8 mouse cellular contexts compared by ENCODE assay signal in genomic region chr9:65283301-65283700, GRCm38 (mm10). TPM values are rescaled to one million over a fixed set of nuclear protein-coding genes. Genes with fewer than 3 reads are reported as not detected.
DNase-seq lines count a peak whose midpoint lies in the region; ATAC-seq and TF ChIP-seq lines count a peak whose summit lies in the region.

No protein-coding gene starts in this region.

- H3K9ac ChIP-seq in hindbrain, embryonic 11.5 days (ENCODE audit: low read depth, low read length) = no peak overlapping the region
- no peak overlapping the region for H3K9ac ChIP-seq in hindbrain, embryonic 12.5 days
- H3K9ac ChIP-seq in ES-E14 (ENCODE audit: insufficient read depth, low read depth, low read length, poor library complexity, severe bottlenecking) = no peak overlapping the region
- no peak overlapping the region for H3K9ac ChIP-seq in embryonic facial prominence, embryonic 11.5 days (replicated peaks; ENCODE audit: low read length)

- no peaks in the 10 kb centered on the region for H3K4me1 ChIP-seq in hindbrain, embryonic 11.5 days (replicated peaks; ENCODE audit: control insufficient read depth, insufficient read depth, low read length)
- H3K4me1 ChIP-seq in hindbrain, embryonic 12.5 days = no peaks in the 10 kb centered on the region
- H3K4me1 ChIP-seq in ES-E14 (ENCODE audit: control insufficient read depth in 2 of 2, insufficient read depth in 2 of 2, low read length in 2 of 2, poor library complexity in 1 of 2) = no peaks in the 10 kb centered on the region
- H3K4me1 ChIP-seq in embryonic facial prominence, embryonic 11.5 days (ENCODE audit: control insufficient read depth, insufficient read depth, low read length) = no peaks in the 10 kb centered on the region

- WGBS in hindbrain, embryonic 11.5 days = 2% methylated on average over 3 of the region's 3 CpGs
- under 1% methylated on average over 3 of the region's 3 CpGs for WGBS in hindbrain, embryonic 12.5 days
- WGBS in embryonic facial prominence, embryonic 11.5 days = 5% methylated on average over 3 of the region's 3 CpGs

- no peak overlapping the region for H3K4me3 ChIP-seq in hindbrain, embryonic 11.5 days (ENCODE audit: low read depth, low read length)
- no peak overlapping the region for H3K4me3 ChIP-seq in hindbrain, embryonic 12.5 days
- H3K4me3 ChIP-seq in ES-E14 (ENCODE audit: insufficient read depth in 1 of 2, low read depth in 1 of 2, low read length in 2 of 2, poor library complexity in 1 of 2, severe bottlenecking in 1 of 2) = no peak overlapping the region
- H3K4me3 ChIP-seq in embryonic facial prominence, embryonic 11.5 days (ENCODE audit: low read depth, low read length) = no peak overlapping the region

- no peaks in the 10 kb centered on the region for H3K27me3 ChIP-seq in hindbrain, embryonic 11.5 days (ENCODE audit: control insufficient read depth, insufficient read depth, low read length)
- no peaks in the 10 kb centered on the region for H3K27me3 ChIP-seq in hindbrain, embryonic 12.5 days
- no peaks in the 10 kb centered on the region for H3K27me3 ChIP-seq in embryonic facial prominence, embryonic 11.5 days (ENCODE audit: control insufficient read depth, insufficient read depth, low read length)

- H3K36me3 ChIP-seq in hindbrain, embryonic 11.5 days (ENCODE audit: control insufficient read depth, insufficient read depth, low read length) = no peaks in the 10 kb centered on the region
- no peaks in the 10 kb centered on the region for H3K36me3 ChIP-seq in hindbrain, embryonic 12.5 days
- H3K36me3 ChIP-seq in ES-E14 (ENCODE audit: control insufficient read depth, insufficient read depth, low read length, poor library complexity, severe bottlenecking) = no peaks in the 10 kb centered on the region
- no peaks in the 10 kb centered on the region for H3K36me3 ChIP-seq in embryonic facial prominence, embryonic 11.5 days (replicated peaks; ENCODE audit: control insufficient read depth, insufficient read depth, low read depth, low read length)

- DNase-seq in hindbrain, embryonic 11.5 days (ENCODE audit: low spot score) = peak; percentile 57
- peak; percentile 77 for DNase-seq in 416B (ENCODE audit: low read depth)
- DNase-seq in ES-E14 (ENCODE audit: low read depth, low spot score) = peak; percentile 37
- DNase-seq in embryonic facial prominence, embryonic 11.5 days (ENCODE audit: low spot score) = peak; percentile 78
- peak; percentile 30 to 42 for DNase-seq in layer of hippocampus, postnatal 10 days (ENCODE audit: low spot score in 2 of 2)
- DNase-seq in thymus, postnatal 14 days = peak; percentile 54
- DNase-seq in right cerebral cortex, postnatal 14 days = no peak

- H3K9me3 ChIP-seq in hindbrain, embryonic 11.5 days (ENCODE audit: control insufficient read depth, low read length) = no peaks in the 10 kb centered on the region
- H3K9me3 ChIP-seq in hindbrain, embryonic 12.5 days (replicated peaks) = no peaks in the 10 kb centered on the region
- no peaks in the 10 kb centered on the region for H3K9me3 ChIP-seq in ES-E14 (ENCODE audit: control insufficient read depth, insufficient read depth, low read depth, low read length)
- H3K9me3 ChIP-seq in embryonic facial prominence, embryonic 11.5 days (replicated peaks; ENCODE audit: control insufficient read depth, low read length) = no peaks in the 10 kb centered on the region

- H3K27ac ChIP-seq in hindbrain, embryonic 11.5 days (ENCODE audit: low read depth, low read length) = no peak overlapping the region
- no peak overlapping the region for H3K27ac ChIP-seq in hindbrain, embryonic 12.5 days
- no peak overlapping the region for H3K27ac ChIP-seq in ES-E14 (ENCODE audit: insufficient read depth, low read depth, low read length, poor library complexity, severe bottlenecking)
- no peak overlapping the region for H3K27ac ChIP-seq in embryonic facial prominence, embryonic 11.5 days (replicated peaks; ENCODE audit: low read depth, low read length)

- H3K4me2 ChIP-seq in hindbrain, embryonic 11.5 days (replicated peaks; ENCODE audit: low read depth, low read length) = no peak overlapping the region
- no peak overlapping the region for H3K4me2 ChIP-seq in hindbrain, embryonic 12.5 days (replicated peaks)
- H3K4me2 ChIP-seq in embryonic facial prominence, embryonic 11.5 days (ENCODE audit: low read depth, low read length) = no peak overlapping the region

- in situ Hi-C loops in ES-E14 (cut with MboI; ENCODE audit: low sequenced_read_pairs in 2 of 2, unreplicated experiment in 2 of 2) = no loop called here

- ATAC-seq in hindbrain, embryonic 11.5 days (ENCODE audit: low FRiP score) = no peak
- no peak for ATAC-seq in hindbrain, embryonic 12.5 days (ENCODE audit: low FRiP score)
- no peak for ATAC-seq in embryonic facial prominence, embryonic 11.5 days (replicated peaks; ENCODE audit: insufficient number of reproducible peaks, low FRiP score, low TSS enrichment, low read depth)

TF ChIP-seq in ES-E14, 5 proteins besides CTCF, POLR2A, EP300 and RAD21:
- TF ChIP-seq ZNF384 (IDR thresholded peaks at IDR 0.05; ENCODE audit: low read depth, low read length) (no peak), ZC3H11A (IDR thresholded peaks at IDR 0.05; ENCODE audit: borderline replicate concordance, low read depth, low read length) (0 out of 2 replicates have a peak, but pooled peaks have one; percentile 32)

RNA-seq across cellular contexts. Expression of gene Clpx, which starts 10.8 kb away (rescaled TPM):
- polyA plus RNA-seq in hindbrain, embryonic 11.5 days (2014; fragmentation: Nextera tagmentation; extraction: Ambion mirVana) = 47.5 and 51.9 TPM in 2 replicates
- polyA plus RNA-seq in hindbrain, embryonic 12.5 days (2016; fragmentation: Nextera tagmentation; extraction: Ambion mirVana) = 47.4 and 54.7 TPM in 2 replicates
- total RNA-seq in ES-E14 (2012; rRNA removed) = 17.3 and 24.1 TPM in 2 replicates
- 60.1 and 64.3 TPM in 2 replicates for polyA plus RNA-seq in embryonic facial prominence, embryonic 11.5 days (2014; fragmentation: Nextera tagmentation; extraction: Ambion mirVana)
- 10 to 100 TPM; 27.8 to 31.6 TPM for total RNA-seq in layer of hippocampus, postnatal 10 days (2021)

RNA-seq across cellular contexts. Expression of gene Cilp, which starts 18.3 kb away (rescaled TPM):
- 0.25 and 0.31 TPM in 2 replicates for polyA plus RNA-seq in hindbrain, embryonic 11.5 days (2014; fragmentation: Nextera tagmentation; extraction: Ambion mirVana)
- polyA plus RNA-seq in hindbrain, embryonic 12.5 days (2016; fragmentation: Nextera tagmentation; extraction: Ambion mirVana) = 0.41 and 0.73 TPM in 2 replicates
- total RNA-seq in ES-E14 (2012; rRNA removed) = 0.09 and 0.11 TPM in 2 replicates
- polyA plus RNA-seq in embryonic facial prominence, embryonic 11.5 days (2014; fragmentation: Nextera tagmentation; extraction: Ambion mirVana) = 0.21 TPM in 2 replicates
- total RNA-seq in layer of hippocampus, postnatal 10 days (2021) = under 1 TPM in 1 of 2 experiments, not detected in 1; 0.18 TPM
